Mouse (Mus musculus) testis, postnatal 10 days (tissue): ENCODE data around the gene Vdr.

Experiments used
- DNase-seq: peaks from one replicate; pipeline ENCODE4 v3.0.0; 2021; ENCODE audit warnings: low spot score

Vdr gene

GRCm38 (mm10) chr15:97828901-97829338 is 81.5 kb downstream of the Vdr start:
- no peak for DNase-seq

GRCm38 (mm10) chr15:97828221-97828842 is 82.1 kb downstream of the Vdr start:
- no peak for DNase-seq

- no peak for DNase-seq
Measured at GRCm38 (mm10) chr15:97827401-97827800, 83.0 kb downstream of the Vdr start.

- no peak for DNase-seq
Measured at GRCm38 (mm10) chr15:97826588-97827261, 83.7 kb downstream of the Vdr start.

- no peak for DNase-seq
Measured at GRCm38 (mm10) chr15:97825941-97826587, 84.4 kb downstream of the Vdr start.

- DNase-seq, result peak; percentile 85
Measured at GRCm38 (mm10) chr15:97825071-97825940, 85.1 kb downstream of the Vdr start.

GRCm38 (mm10) chr15:97824042-97824441 is 86.4 kb downstream of the Vdr start:
- no peak for DNase-seq

- no peak for DNase-seq
Measured at GRCm38 (mm10) chr15:97823479-97823878, 87.0 kb downstream of the Vdr start.

- DNase-seq, result no peak
Measured at GRCm38 (mm10) chr15:97822545-97823228, 87.7 kb downstream of the Vdr start.

- DNase-seq, result no peak
Measured at GRCm38 (mm10) chr15:97821983-97822363, 88.5 kb downstream of the Vdr start.

GRCm38 (mm10) chr15:97821321-97821982 is 89.0 kb downstream of the Vdr start:
- DNase-seq, result no peak

GRCm38 (mm10) chr15:97819937-97820336 is 90.5 kb downstream of the Vdr start:
- no peak for DNase-seq

GRCm38 (mm10) chr15:97816199-97816994 is 94.0 kb downstream of the Vdr start:
- no peak for DNase-seq

GRCm38 (mm10) chr15:97815254-97815653 is 95.2 kb downstream of the Vdr start:
- DNase-seq, result no peak

GRCm38 (mm10) chr15:97814703-97815102 is 95.7 kb downstream of the Vdr start:
- DNase-seq, result no peak

- no peak for DNase-seq
Measured at GRCm38 (mm10) chr15:97813452-97814204, 96.8 kb downstream of the Vdr start.

- DNase-seq, result no peak
Measured at GRCm38 (mm10) chr15:97812875-97813274, 97.6 kb downstream of the Vdr start.

GRCm38 (mm10) chr15:97812126-97812525 is 98.3 kb downstream of the Vdr start:
- peak; percentile 79 for DNase-seq

GRCm38 (mm10) chr15:97811307-97811706 is 99.1 kb downstream of the Vdr start:
- DNase-seq, result no peak

- no peak for DNase-seq
Measured at GRCm38 (mm10) chr15:97810399-97810798, 100.0 kb downstream of the Vdr start.
